Mouse (Mus musculus) cortical plate, adult 2 months (tissue): ENCODE measurements around the gene Bmpr1b.

ENCODE experiments used
- CTCF ChIP-seq: fragments of 200-500 bp; IDR thresholded peaks from 2 replicates; pipeline ENCODE4 v1.5.1; 2011; ENCODE audit warnings: mild to moderate bottlenecking, control low read depth, low read length; ENCODE audit not compliant: insufficient read depth; ENCODE audit errors: extremely low read depth
- POLR2A ChIP-seq: fragments of 200-500 bp; IDR thresholded peaks from 2 replicates; pipeline ENCODE4 v1.6.1; 2011; ENCODE audit warnings: mild to moderate bottlenecking, low read length, control low read depth; ENCODE audit not compliant: insufficient read depth; ENCODE audit errors: extremely low read depth

- no peak for TF ChIP-seq CTCF
- TF ChIP-seq POLR2A = no peak
These were observed 56.0 kb downstream of the Bmpr1b start for GRCm38 (mm10) chr3:142113208-142113607.
